Mouse (Mus musculus) stomach, postnatal 0 days (tissue): ENCODE measurements around the gene Slc52a3.
A peak's percentile ranks its signal among the peaks of the same experiment; 100 is the strongest.

Experiments
- CTCF ChIP-seq: IDR thresholded peaks from 2 replicates; pipeline ENCODE4 v1.5.1; 2016; ENCODE audit warnings: antibody characterized with exemption, low read depth, mild to moderate bottlenecking, moderate library complexity
- EP300 ChIP-seq: optimal IDR thresholded peaks from 2 replicates; pipeline ENCODE3; 2016; ENCODE audit warnings: antibody characterized with exemption

DNA sequence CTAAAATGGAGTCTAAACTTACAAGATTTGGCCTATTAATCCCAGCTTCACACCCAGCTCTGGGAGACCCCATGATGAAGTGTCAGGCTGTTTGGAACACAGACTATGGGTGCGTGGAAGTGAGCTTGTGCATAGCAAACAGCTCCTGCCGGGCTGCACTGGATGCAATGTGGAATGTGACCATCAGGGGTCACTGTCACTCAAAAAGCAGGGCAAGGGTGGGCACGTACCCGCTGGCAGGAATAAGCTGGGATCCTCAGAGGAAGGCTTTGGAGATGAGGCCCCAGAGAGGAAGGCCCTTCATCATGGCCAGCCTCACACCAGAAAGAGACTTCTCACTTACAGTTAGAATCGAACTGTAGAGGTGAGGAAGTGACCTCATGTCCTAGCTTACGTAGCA is 23.9 kb downstream of the Slc52a3 start:
- TF ChIP-seq CTCF (peak; percentile 78), EP300 (no peak)
